Mouse (Mus musculus): ENCODE data around the gene Cdk13.

- TF ChIP-seq POLR2A (IDR thresholded peaks at IDR 0.05; ENCODE audit: borderline replicate concordance, insufficient read depth, low read length), result no peak
- TF ChIP-seq CTCF (IDR thresholded peaks at IDR 0.05; ENCODE audit: borderline replicate concordance, insufficient read depth, low read depth, low read length), result peak; percentile 41; the same call in 1 of the 2 replicates
Observed at GRCm38 (mm10) chr13:17838484-17838851, 33.6 kb upstream of the Cdk13 start.

Measured in cerebellum, adult 2 months (tissue).